Mouse (Mus musculus) stomach, postnatal 0 days (tissue): ENCODE results near the gene Dapl1.

ENCODE experiments used
- CTCF ChIP-seq: IDR thresholded peaks from 2 replicates; pipeline ENCODE4 v1.5.1; 2016; ENCODE audit warnings: antibody characterized with exemption, low read depth, mild to moderate bottlenecking, moderate library complexity
- EP300 ChIP-seq: optimal IDR thresholded peaks from 2 replicates; pipeline ENCODE3; 2016; ENCODE audit warnings: antibody characterized with exemption

DNA sequence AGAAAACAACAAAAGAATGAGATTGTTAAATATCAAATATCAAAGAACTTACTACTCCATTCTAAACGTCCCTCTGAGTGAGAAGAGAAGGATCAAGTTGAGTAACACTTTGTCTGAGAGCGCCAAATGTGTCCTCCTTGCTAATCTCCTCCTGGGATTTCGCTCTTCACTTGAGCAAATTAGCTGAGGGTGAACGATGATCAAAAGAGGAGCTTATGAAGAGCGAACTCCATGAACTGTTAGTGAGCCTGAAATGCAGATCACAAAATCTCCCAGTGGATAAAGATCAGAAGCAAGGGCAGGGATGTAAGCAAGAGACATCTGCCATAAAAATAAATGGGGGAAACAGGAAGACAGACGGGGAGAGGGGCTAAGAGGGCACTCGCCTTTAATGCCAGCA lies 60.5 kb downstream of the Dapl1 start:
- TF ChIP-seq CTCF, result no peak
- TF ChIP-seq EP300, result no peak
